Mouse (Mus musculus) ES-E14 (cell line): ENCODE data around the gene Nmt1. TPM values are rescaled to one million over a fixed set of nuclear protein-coding genes. Genes with fewer than 3 reads are reported as not detected.

Experiments used
- DNase-seq: peaks from one replicate; pipeline ENCODE4 v3.0.0-alpha.2; 2013; ENCODE audit warnings: low read depth, low spot score
- H3K27ac ChIP-seq: 2 replicates; pipeline ENCODE4 v1.5.1; 2012; ENCODE audit warnings: low read depth, mild to moderate bottlenecking, low read length, moderate library complexity, mixed read lengths; ENCODE audit not compliant: poor library complexity, insufficient read depth, severe bottlenecking
- H3K36me3 ChIP-seq: 2 replicates; pipeline ENCODE4 v1.6.1; 2012; ENCODE audit warnings: mild to moderate bottlenecking, low read length, moderate library complexity, mixed read lengths; ENCODE audit not compliant: control insufficient read depth, poor library complexity, insufficient read depth, severe bottlenecking
- H3K4me1 ChIP-seq, 2 experiments: fragments of 150-350 bp in 1 of 2; sonication (generic) in 1 of 2; 2 replicates each; pipeline ENCODE4 v1.6.1; 2012; ENCODE audit warnings: low read length in 2 of 2, mild to moderate bottlenecking in 1 of 2, mixed read lengths in 1 of 2; ENCODE audit not compliant: control insufficient read depth in 2 of 2, insufficient read depth in 2 of 2, poor library complexity in 1 of 2
- H3K4me3 ChIP-seq, 2 experiments: fragments of 150-350 bp in 1 of 2; sonication (generic) in 1 of 2; 2 replicates each; pipeline ENCODE4 v1.5.1; 2012; ENCODE audit warnings: low read length in 2 of 2, low read depth in 1 of 2, mild to moderate bottlenecking in 1 of 2, mixed read lengths in 1 of 2; ENCODE audit not compliant: insufficient read depth in 1 of 2, poor library complexity in 1 of 2, severe bottlenecking in 1 of 2
- H3K9ac ChIP-seq: 2 replicates; pipeline ENCODE4 v1.6.1; 2012; ENCODE audit warnings: low read depth, mild to moderate bottlenecking, low read length, mixed read lengths; ENCODE audit not compliant: poor library complexity, insufficient read depth, severe bottlenecking
- H3K9me3 ChIP-seq: fragments of 150-350 bp; sonication (generic); 2 replicates; pipeline ENCODE4 v1.6.1; 2012; ENCODE audit warnings: low read depth, mild to moderate bottlenecking, low read length; ENCODE audit not compliant: control insufficient read depth, insufficient read depth
- CHD2 ChIP-seq: IDR thresholded peaks from 2 replicates; pipeline ENCODE4 v1.6.1; 2014; ENCODE audit warnings: mild to moderate bottlenecking, low read depth, low read length, inconsistent platforms
- HCFC1 ChIP-seq: IDR thresholded peaks from 2 replicates; pipeline ENCODE4 v1.6.1; 2012; ENCODE audit warnings: low read length, inconsistent platforms, borderline replicate concordance; ENCODE audit not compliant: insufficient read depth
- MAFK ChIP-seq: IDR thresholded peaks from 2 replicates; pipeline ENCODE4 v1.6.1; 2014; ENCODE audit warnings: mild to moderate bottlenecking, low read depth, low read length, inconsistent platforms; ENCODE audit not compliant: insufficient read depth
- ZC3H11A ChIP-seq: IDR thresholded peaks from 2 replicates; pipeline ENCODE4 v1.6.1; 2012; ENCODE audit warnings: low read depth, mild to moderate bottlenecking, inconsistent platforms, low read length, borderline replicate concordance
- ZNF384 ChIP-seq: IDR thresholded peaks from 2 replicates; pipeline ENCODE4 v1.6.1; 2012; ENCODE audit warnings: low read depth, low read length, inconsistent platforms
- in situ Hi-C, 2 experiments: fragments of 600-800 bp; cut with MboI; formaldehyde crosslinking; loops; one replicate each; pipeline ENCODE4 v1.15.1; 2025; ENCODE audit warnings: low sequenced_read_pairs in 2 of 2, inconsistent platforms in 1 of 2; ENCODE audit not compliant: unreplicated experiment in 2 of 2
- total RNA-seq: library from RNA; depleted of rRNA; stranded (reverse); fragments of 300-350 nt; gene quantifications from 2 replicates; pipeline ENCODE4 v1.2.3, GENCODE M21; 2012

Gene Nmt1
- total RNA-seq, 1 experiment = 61.0 TPM

GRCm38 (mm10) chr11:103114270-103114943 lies 86.4 kb downstream of the Nmt1 start:
- TF ChIP-seq MAFK (peak; percentile 90), HCFC1 (no peak)
- in situ Hi-C loops = no loop called here
- no peaks in the 10 kb centered on the region for H3K9me3 ChIP-seq
- peak overlapping the region; percentile 100 for H3K9ac ChIP-seq
- H3K4me1 ChIP-seq = peaks cover 2 to 5% of the 10 kb centered on the region in 2 experiments; a peak in 3 of 4 replicates
- no peak for DNase-seq
- peak overlapping the region; percentile 95 for H3K27ac ChIP-seq
- H3K36me3 ChIP-seq = peaks cover 4% of the 10 kb centered on the region
- peak overlapping the region; percentile 68 to 96 for H3K4me3 ChIP-seq

DNA sequence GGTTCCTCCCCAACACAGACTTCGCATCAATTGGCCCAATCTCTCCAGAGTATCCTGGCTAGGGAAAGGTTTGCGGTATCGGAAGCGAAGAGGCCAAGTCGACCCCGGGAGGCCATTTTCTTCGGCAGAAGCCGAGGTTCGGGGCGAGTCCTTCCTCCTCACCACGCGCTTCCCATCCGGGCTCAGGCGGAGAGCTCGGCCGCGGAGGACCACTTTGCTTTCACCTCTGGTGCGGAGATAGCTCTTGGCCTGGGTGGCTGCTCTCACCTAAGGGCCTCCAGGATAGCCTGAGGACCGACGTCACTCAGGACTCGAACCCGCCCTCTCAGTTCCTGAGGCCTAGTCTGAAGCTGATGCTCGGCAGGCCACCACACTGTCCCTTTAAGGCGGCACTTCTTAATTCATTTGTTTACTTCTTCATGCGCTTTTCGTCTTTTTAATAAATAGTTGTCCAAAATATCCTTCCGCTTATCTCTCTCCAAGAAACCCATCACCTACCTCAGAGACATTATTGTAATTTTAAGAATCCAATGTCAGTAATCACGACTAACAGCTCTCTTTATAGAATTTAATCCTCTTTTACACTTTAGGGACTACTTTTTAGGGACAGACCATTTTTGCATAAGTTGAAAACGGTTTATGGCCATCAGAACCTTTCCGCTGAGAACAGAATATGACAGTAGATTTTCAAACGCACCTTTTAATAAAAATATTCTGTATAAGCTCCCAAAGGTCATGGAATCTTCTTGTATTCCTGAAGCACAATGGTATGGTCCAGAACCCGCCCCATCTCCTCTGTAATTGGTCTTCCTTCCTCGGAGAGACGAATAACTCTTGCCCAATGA lies 87.4 kb downstream of the Nmt1 start:
- Histone ChIP-seq H3K27ac (peak overlapping the region; percentile 95), H3K9me3 (no peaks in the 10 kb centered on the region), H3K36me3 (peaks cover 4% of the 10 kb centered on the region), H3K4me3 (peak overlapping the region; percentile 68 to 96), H3K4me1 (peaks cover 2 to 5% of the 10 kb centered on the region in 2 experiments; a peak in 3 of 4 replicates), H3K9ac (peak overlapping the region; percentile 100)
- no peak for DNase-seq
- TF ChIP-seq HCFC1 (no peak; the same call in 1 of the 2 replicates), CHD2 (no peak; the same call in 1 of the 2 replicates), ZNF384 (no peak), MAFK (no peak), ZC3H11A (no peak)
- in situ Hi-C loops = no loop called here

DNA sequence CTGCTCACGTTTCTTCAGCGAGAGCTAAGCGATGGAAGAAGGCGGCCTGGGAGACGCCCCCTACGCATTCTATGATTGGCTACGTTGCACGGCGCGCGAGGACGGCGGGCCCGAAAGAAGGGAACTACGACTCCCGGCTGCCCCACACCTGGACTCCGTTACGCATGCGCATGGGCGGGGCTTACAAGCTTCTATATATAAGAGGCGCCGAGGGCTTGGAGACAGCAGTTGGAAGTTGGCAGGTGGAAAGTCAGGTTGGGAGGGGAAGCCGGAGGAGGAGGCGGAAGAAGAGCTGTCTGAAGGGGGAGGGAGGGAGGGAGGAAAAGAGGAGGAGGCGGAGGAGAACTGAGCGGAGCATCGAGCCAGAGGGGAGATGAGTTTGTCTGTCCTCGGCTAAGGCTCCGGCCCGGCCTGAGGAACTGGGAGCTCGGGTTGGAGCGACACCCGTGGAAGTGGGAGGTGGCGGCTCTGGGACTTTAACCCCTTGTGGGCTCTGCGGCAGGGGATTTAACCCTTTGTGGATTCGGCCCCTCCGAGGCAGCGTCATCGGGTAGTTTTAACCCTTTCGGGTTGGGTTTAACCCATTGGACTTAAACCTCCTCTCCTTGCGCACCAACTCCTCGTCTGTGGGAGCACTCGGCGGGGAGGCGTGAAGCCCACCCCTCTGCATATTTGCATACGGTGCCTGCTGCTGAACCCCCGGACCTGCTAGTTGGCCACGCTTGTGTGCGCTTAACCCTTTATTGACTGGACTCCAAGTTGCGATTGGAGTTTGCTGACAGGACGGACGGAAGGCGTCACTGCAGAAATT lies 88.2 kb downstream of the Nmt1 start, which contains the start of gene Hexim1:
TSS of gene Hexim1 (plus strand) at position 224 of the 811 bp plus-strand sequence.
- Histone ChIP-seq H3K27ac (peak within 1 kb of the TSS; percentile 95), H3K4me1 (peaks cover 2 to 4% of the 10 kb centered on the region in 2 experiments; a peak in 2 of 4 replicates), H3K36me3 (peaks cover 4% of the 10 kb centered on the region), H3K9me3 (no peaks in the 10 kb centered on the region), H3K9ac (peak within 1 kb of the TSS; percentile 100), H3K4me3 (peak within 1 kb of the TSS; percentile 73 to 96)
- in situ Hi-C loops = no loop called here
- TF ChIP-seq CHD2 = no peak
- TF ChIP-seq ZC3H11A = no peak
- TF ChIP-seq HCFC1 = peak; percentile 95
- TF ChIP-seq ZNF384 = no peak
- DNase-seq = peak; percentile 100

DNA sequence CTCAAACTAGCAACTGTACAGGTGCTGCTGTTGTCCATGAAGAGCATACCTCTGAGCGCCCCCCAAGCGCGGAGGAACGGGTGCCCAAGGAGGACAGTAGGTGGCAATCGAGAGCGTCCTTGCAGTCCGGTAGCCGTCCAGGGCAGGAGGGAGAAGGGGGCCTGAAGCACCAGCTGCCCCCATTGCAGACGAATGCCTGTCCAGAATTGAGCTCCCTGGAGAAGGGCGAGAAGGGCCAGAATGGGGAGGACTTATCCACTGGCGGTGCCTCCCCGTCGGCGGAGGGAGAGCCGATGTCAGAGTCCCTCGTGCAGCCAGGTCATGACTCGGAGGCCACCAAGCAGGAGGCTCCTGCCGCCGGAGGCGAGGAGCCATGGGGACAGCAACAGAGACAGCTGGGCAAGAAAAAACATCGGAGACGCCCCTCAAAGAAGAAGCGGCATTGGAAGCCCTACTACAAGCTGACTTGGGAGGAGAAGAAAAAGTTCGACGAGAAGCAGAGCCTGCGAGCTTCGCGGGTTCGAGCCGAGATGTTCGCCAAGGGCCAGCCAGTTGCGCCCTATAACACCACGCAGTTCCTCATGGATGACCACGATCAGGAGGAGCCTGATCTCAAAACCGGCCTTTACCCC lies 89.1 kb downstream of the Nmt1 start:
- in situ Hi-C loops = no loop called here
- H3K4me1 ChIP-seq = peaks cover 2 to 4% of the 10 kb centered on the region in 2 experiments; a peak in 2 of 4 replicates
- TF ChIP-seq ZC3H11A (no peak), ZNF384 (no peak), CHD2 (no peak), HCFC1 (no peak), MAFK (no peak)

More for the DNA sequence above, 89.1 kb downstream of the Nmt1 start:
- peak overlapping the region; percentile 80 for H3K9ac ChIP-seq
- no peak for DNase-seq
- no peak overlapping the region for H3K27ac ChIP-seq
- H3K4me3 ChIP-seq = peak overlapping the region; percentile 73 to 95
- peaks cover 4% of the 10 kb centered on the region for H3K36me3 ChIP-seq
- no peaks in the 10 kb centered on the region for H3K9me3 ChIP-seq
